9 mouse cellular contexts compared by ENCODE assay signal in the genomic region with DNA sequence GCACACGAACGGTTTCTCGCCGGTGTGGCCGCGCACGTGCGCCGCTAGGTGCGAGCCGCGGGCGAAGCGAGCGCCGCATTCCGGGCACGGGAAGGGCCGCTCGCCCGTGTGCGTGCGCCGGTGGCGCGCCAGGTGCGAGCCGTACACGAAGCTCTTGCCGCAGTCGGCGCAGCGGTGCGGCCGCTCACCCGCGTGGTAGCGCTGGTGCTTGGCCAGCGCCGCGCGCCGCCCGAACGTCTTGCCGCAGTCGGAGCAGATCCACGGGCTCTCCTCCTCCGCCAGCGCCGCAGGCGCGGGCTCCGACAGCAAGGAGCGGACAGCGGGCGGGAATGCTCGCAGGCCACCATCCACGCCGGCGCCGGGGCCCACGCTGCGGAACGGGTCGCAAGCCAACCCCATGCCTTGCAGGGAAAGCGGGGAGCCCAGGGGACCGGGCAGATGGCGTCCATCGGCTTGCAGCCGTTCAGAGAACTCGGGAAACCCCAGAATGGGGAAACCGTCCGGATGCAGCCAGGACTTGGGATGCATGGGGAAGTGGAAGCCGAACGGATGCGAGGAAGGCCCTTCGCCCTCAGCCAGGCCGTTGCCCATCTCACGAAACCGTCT. TPM values are rescaled to one million over a fixed set of nuclear protein-coding genes. Genes with fewer than 3 reads are reported as not detected.
A peak's percentile ranks its signal among the peaks of the same experiment; 100 is the strongest.
DNase-seq lines count a peak whose midpoint lies in the region; ATAC-seq and TF ChIP-seq lines count a peak whose summit lies in the region.
"Had no signal": no experiment of that assay in that cellular context is flagged by ENCODE, and none has a peak within 500 bp of the region (broad histone marks: within the 10 kb centered on the region; RNA-seq: fewer than 3 reads in every experiment).

No protein-coding gene starts in this region.

- H3K27ac ChIP-seq in kidney, embryonic 15.5 days, result no peak overlapping the region
- H3K27ac ChIP-seq in kidney, adult 2 months (ENCODE audit: insufficient read depth, low read depth, low read length), result no peak overlapping the region
- no peak overlapping the region for H3K27ac ChIP-seq in brown adipose tissue, adult 24 weeks (replicated peaks; ENCODE audit: low read depth, low read length)
- H3K27ac ChIP-seq in forebrain, embryonic 14.5 days (ENCODE audit: low read depth, low read length), result no peak overlapping the region
- no peak overlapping the region for H3K27ac ChIP-seq in liver, embryonic 14.5 days
- no peak overlapping the region for H3K27ac ChIP-seq in stomach, embryonic 16.5 days (ENCODE audit: low read length)

- H3K4me3 ChIP-seq in kidney, embryonic 15.5 days (replicated peaks), result peak overlapping the region; percentile 49
- H3K4me3 ChIP-seq in kidney, adult 2 months (ENCODE audit: insufficient read depth, low read depth, low read length), result no peak overlapping the region
- H3K4me3 ChIP-seq in brown adipose tissue, adult 24 weeks (ENCODE audit: insufficient read depth, low read depth, low read length), result peak overlapping the region; percentile 14
- peak overlapping the region; percentile 31 for H3K4me3 ChIP-seq in forebrain, embryonic 14.5 days (ENCODE audit: low read depth, low read length)
- peak overlapping the region; percentile 3 to 31; a peak in 2 of 4 replicates for H3K4me3 ChIP-seq in liver, embryonic 14.5 days (ENCODE audit: insufficient read depth in 1 of 2, low read depth in 2 of 2, low read length in 2 of 2)
- H3K4me3 ChIP-seq in stomach, embryonic 16.5 days (replicated peaks; ENCODE audit: low read length), result peak overlapping the region; percentile 41

- peaks cover 36% of the 10 kb centered on the region for H3K36me3 ChIP-seq in kidney, embryonic 15.5 days
- peaks cover 4% of the 10 kb centered on the region; the same call in 1 of the 2 replicates for H3K36me3 ChIP-seq in kidney, adult 2 months (ENCODE audit: control insufficient read depth, insufficient read depth, low read length)
- H3K36me3 ChIP-seq in forebrain, embryonic 14.5 days (ENCODE audit: control insufficient read depth, insufficient read depth, low read length), result peaks cover 83% of the 10 kb centered on the region
- H3K36me3 ChIP-seq in liver, embryonic 14.5 days (replicated peaks; ENCODE audit: control insufficient read depth, insufficient read depth, low read depth), result no peaks in the 10 kb centered on the region
- peaks cover 18% of the 10 kb centered on the region for H3K36me3 ChIP-seq in stomach, embryonic 16.5 days (ENCODE audit: control insufficient read depth, insufficient read depth, low read length)

- WGBS in kidney, embryonic 15.5 days, result 6% methylated on average over 81 of the region's 81 CpGs
- 51% methylated on average over 81 of the region's 81 CpGs for WGBS in kidney, adult 2 months
- WGBS in forebrain, embryonic 14.5 days, result 8% methylated on average over 74 of the region's 81 CpGs
- WGBS in liver, embryonic 14.5 days (ENCODE audit: insufficient replicate concordance), result 10% methylated on average over 81 of the region's 81 CpGs
- WGBS in stomach, embryonic 16.5 days, result 16% methylated on average over 81 of the region's 81 CpGs

- TF ChIP-seq EP300 in liver, embryonic 14.5 days (IDR thresholded peaks at IDR 0.05; ENCODE audit: low read depth), result no peak

- no peak for TF ChIP-seq POLR2A in kidney, adult 2 months (IDR thresholded peaks at IDR 0.05; ENCODE audit: low read depth, low read length)

- no peaks in the 10 kb centered on the region for H3K9me3 ChIP-seq in kidney, embryonic 15.5 days (replicated peaks)
- no peaks in the 10 kb centered on the region for H3K9me3 ChIP-seq in forebrain, embryonic 14.5 days (replicated peaks; ENCODE audit: control insufficient read depth, low read length)
- no peaks in the 10 kb centered on the region for H3K9me3 ChIP-seq in liver, embryonic 14.5 days (ENCODE audit: control insufficient read depth, low read length)
- H3K9me3 ChIP-seq in stomach, embryonic 16.5 days (replicated peaks; ENCODE audit: control insufficient read depth, low read length), result peaks cover 5% of the 10 kb centered on the region; the same call in 1 of the 2 replicates

- peaks cover 84% of the 10 kb centered on the region for H3K27me3 ChIP-seq in kidney, embryonic 15.5 days
- no peaks in the 10 kb centered on the region for H3K27me3 ChIP-seq in kidney, adult 2 months (replicated peaks; ENCODE audit: control insufficient read depth, insufficient read depth, low read length)
- peaks cover 54% of the 10 kb centered on the region for H3K27me3 ChIP-seq in forebrain, embryonic 14.5 days (replicated peaks; ENCODE audit: control insufficient read depth, insufficient read depth, low read length)
- peaks cover 58% of the 10 kb centered on the region for H3K27me3 ChIP-seq in liver, embryonic 14.5 days (ENCODE audit: control insufficient read depth, insufficient read depth, low read length)
- peaks cover 59% of the 10 kb centered on the region for H3K27me3 ChIP-seq in stomach, embryonic 16.5 days (ENCODE audit: control insufficient read depth, insufficient read depth, low read length)

- H3K4me2 ChIP-seq in kidney, embryonic 15.5 days, result peak overlapping the region; percentile 90
- peak overlapping the region; percentile 61 for H3K4me2 ChIP-seq in forebrain, embryonic 14.5 days (ENCODE audit: low read length)
- peak overlapping the region; percentile 38 for H3K4me2 ChIP-seq in liver, embryonic 14.5 days (ENCODE audit: low read depth)
- H3K4me2 ChIP-seq in stomach, embryonic 16.5 days (ENCODE audit: low read depth, low read length), result peak overlapping the region; percentile 74

- ATAC-seq in kidney, embryonic 15.5 days (replicated peaks; ENCODE audit: low FRiP score), result peak; percentile 31; the same call in 1 of the 2 replicates
- peak; percentile 38; the same call in 1 of the 2 replicates for ATAC-seq in forebrain, embryonic 14.5 days
- ATAC-seq in liver, embryonic 14.5 days (ENCODE audit: insufficient read depth), result no peak
- ATAC-seq in stomach, embryonic 16.5 days (ENCODE audit: insufficient read depth, low FRiP score), result no peak

- no peak for TF ChIP-seq CTCF in kidney, adult 2 months (conservative IDR thresholded peaks at IDR 0.05; ENCODE audit: insufficient read depth, insufficient read length, low read depth, low read length)
- no peak for TF ChIP-seq CTCF in liver, embryonic 14.5 days (IDR thresholded peaks at IDR 0.05; ENCODE audit: low read depth)

- DNase-seq in kidney, adult 2 months, result no peak
- peak; percentile 49 for DNase-seq in forebrain, embryonic 14.5 days (ENCODE audit: low spot score)
- DNase-seq in liver, embryonic 14.5 days (ENCODE audit: low read depth in 3 of 3, low spot score in 3 of 3), result no peak
- DNase-seq in layer of hippocampus, adult 18-20 months (ENCODE audit: low spot score in 2 of 2), result no peak
- no peak for DNase-seq in spleen, adult 12 weeks (ENCODE audit: low spot score)

- H3K4me1 ChIP-seq in kidney, embryonic 15.5 days, result peaks cover 27% of the 10 kb centered on the region
- no peaks in the 10 kb centered on the region for H3K4me1 ChIP-seq in kidney, adult 2 months (ENCODE audit: control insufficient read depth, insufficient read depth, low read length)
- H3K4me1 ChIP-seq in brown adipose tissue, adult 24 weeks (ENCODE audit: control insufficient read depth, insufficient read depth, insufficient read length, low read length), result no peaks in the 10 kb centered on the region
- peaks cover 2% of the 10 kb centered on the region; the same call in 1 of the 2 replicates for H3K4me1 ChIP-seq in forebrain, embryonic 14.5 days (ENCODE audit: control insufficient read depth, insufficient read depth, low read length)
- no peaks in the 10 kb centered on the region for H3K4me1 ChIP-seq in liver, embryonic 14.5 days (replicated peaks; ENCODE audit: control insufficient read depth in 2 of 2, insufficient read depth in 2 of 2, low read length in 1 of 2)
- 0 out of 2 replicates have a peak, but pooled peaks cover 11% of the 10 kb centered on the region for H3K4me1 ChIP-seq in stomach, embryonic 16.5 days (ENCODE audit: control insufficient read depth, insufficient read depth, low read length)

- H3K9ac ChIP-seq in kidney, embryonic 15.5 days, result peak overlapping the region; percentile 23; the same call in 1 of the 2 replicates
- peak overlapping the region; percentile 35 for H3K9ac ChIP-seq in forebrain, embryonic 14.5 days (ENCODE audit: low read length)
- no peak overlapping the region for H3K9ac ChIP-seq in liver, embryonic 14.5 days (replicated peaks)
- peak overlapping the region; percentile 35; the same call in 1 of the 2 replicates for H3K9ac ChIP-seq in stomach, embryonic 16.5 days (ENCODE audit: low read length)

RNA-seq across cellular contexts. Expression of gene Zfp316, which starts 15.8 kb away (rescaled TPM):
- polyA plus RNA-seq in kidney, embryonic 15.5 days (2015; fragmentation: Nextera tagmentation; extraction: Ambion mirVana), result 3.2 and 3.3 TPM in 2 replicates
- polyA plus RNA-seq in kidney, adult 2 months (2012; rRNA removed), result 4.5 and 6.4 TPM in 2 replicates
- polyA plus RNA-seq in brown adipose tissue, adult 24 weeks (2012; ENCODE audit: insufficient read depth, insufficient read length, missing spikeins), result 1.5 and 1.6 TPM in 2 replicates
- 3.3 and 3.7 TPM in 2 replicates for polyA plus RNA-seq in forebrain, embryonic 14.5 days (2014; fragmentation: Nextera tagmentation; extraction: Ambion mirVana)
- polyA plus RNA-seq in liver, embryonic 14.5 days (2012; rRNA removed), result 0.28 and 0.33 TPM in 2 replicates
- polyA plus RNA-seq in liver, embryonic 14.5 days (2014; fragmentation: Nextera tagmentation; extraction: Ambion mirVana), result 0.05 and 0.10 TPM in 2 replicates
- 0.60 and 0.74 TPM in 2 replicates for polyA plus RNA-seq in stomach, embryonic 16.5 days (2015; fragmentation: Nextera tagmentation; extraction: Ambion mirVana)
- 10 to 100 TPM; 23.7 to 24.7 TPM for total RNA-seq in layer of hippocampus, adult 18-20 months (2021)

RNA-seq across cellular contexts. Expression of gene Zfp12, which starts 19.0 kb away (rescaled TPM):
- polyA plus RNA-seq in kidney, embryonic 15.5 days (2015; fragmentation: Nextera tagmentation; extraction: Ambion mirVana), result 15.6 and 17.0 TPM in 2 replicates
- polyA plus RNA-seq in kidney, adult 2 months (2012; rRNA removed), result 8.5 and 9.6 TPM in 2 replicates
- polyA plus RNA-seq in brown adipose tissue, adult 24 weeks (2012; ENCODE audit: insufficient read depth, insufficient read length, missing spikeins), result 3.3 and 4.6 TPM in 2 replicates
- 23.1 and 26.2 TPM in 2 replicates for polyA plus RNA-seq in forebrain, embryonic 14.5 days (2014; fragmentation: Nextera tagmentation; extraction: Ambion mirVana)
- polyA plus RNA-seq in liver, embryonic 14.5 days (2012; rRNA removed), result 2.3 and 2.6 TPM in 2 replicates
- polyA plus RNA-seq in liver, embryonic 14.5 days (2014; fragmentation: Nextera tagmentation; extraction: Ambion mirVana), result 1.8 and 2.3 TPM in 2 replicates
- polyA plus RNA-seq in stomach, embryonic 16.5 days (2015; fragmentation: Nextera tagmentation; extraction: Ambion mirVana), result 11.3 and 12.9 TPM in 2 replicates
- 10 to 100 TPM; 31.6 to 36.7 TPM for total RNA-seq in layer of hippocampus, adult 18-20 months (2021)

RNA-seq across cellular contexts. Expression of gene Spdye4a, which starts 27.3 kb away (rescaled TPM):
- polyA plus RNA-seq in kidney, embryonic 15.5 days (2015; fragmentation: Nextera tagmentation; extraction: Ambion mirVana), result not detected in 2 replicates
- 0.08 TPM in 1 of 2 replicates, not detected in the other for polyA plus RNA-seq in kidney, adult 2 months (2012; rRNA removed)
- polyA plus RNA-seq in brown adipose tissue, adult 24 weeks (2012; ENCODE audit: insufficient read depth, insufficient read length, missing spikeins), result not detected in 2 replicates
- not detected in 2 replicates for polyA plus RNA-seq in forebrain, embryonic 14.5 days (2014; fragmentation: Nextera tagmentation; extraction: Ambion mirVana)
- not detected in 2 replicates for polyA plus RNA-seq in liver, embryonic 14.5 days (2012; rRNA removed)
- polyA plus RNA-seq in liver, embryonic 14.5 days (2014; fragmentation: Nextera tagmentation; extraction: Ambion mirVana), result not detected in 2 replicates
- not detected in 2 replicates for polyA plus RNA-seq in stomach, embryonic 16.5 days (2015; fragmentation: Nextera tagmentation; extraction: Ambion mirVana)
- total RNA-seq in layer of hippocampus, adult 18-20 months (2021), result not detected
- total RNA-seq: liver, adult 2 months had no signal
- polyA plus RNA-seq: liver, adult 2 months had no signal

RNA-seq across cellular contexts. Expression of gene Zfp853, which starts 39.4 kb away (rescaled TPM):
- polyA plus RNA-seq in kidney, embryonic 15.5 days (2015; fragmentation: Nextera tagmentation; extraction: Ambion mirVana), result 0.08 TPM in 2 replicates
- polyA plus RNA-seq in kidney, adult 2 months (2012; rRNA removed), result 0.99 and 1.1 TPM in 2 replicates
- polyA plus RNA-seq in brown adipose tissue, adult 24 weeks (2012; ENCODE audit: insufficient read depth, insufficient read length, missing spikeins), result not detected in 2 replicates
- polyA plus RNA-seq in forebrain, embryonic 14.5 days (2014; fragmentation: Nextera tagmentation; extraction: Ambion mirVana), result 0.07 TPM in 1 of 2 replicates, not detected in the other
- polyA plus RNA-seq in liver, embryonic 14.5 days (2012; rRNA removed), result 0.10 and 0.11 TPM in 2 replicates
- not detected in 2 replicates for polyA plus RNA-seq in liver, embryonic 14.5 days (2014; fragmentation: Nextera tagmentation; extraction: Ambion mirVana)
- 0.10 TPM in 1 of 2 replicates, not detected in the other for polyA plus RNA-seq in stomach, embryonic 16.5 days (2015; fragmentation: Nextera tagmentation; extraction: Ambion mirVana)
- 1 to 10 TPM; 4.1 to 4.2 TPM for total RNA-seq in layer of hippocampus, adult 18-20 months (2021)

Comparison
In these comparisons a context has a peak if more than half of its experiments do, and no peak if none do; other contexts are left out.
1. ATAC-seq: peak in kidney, embryonic 15.5 days (single experiment) and forebrain, embryonic 14.5 days (single experiment); none in liver, embryonic 14.5 days (single experiment) and stomach, embryonic 16.5 days (single experiment).
2. H3K4me2 ChIP-seq: peak in every context shown above with its lines; median percentile 90 in kidney, embryonic 15.5 days; 74 in stomach, embryonic 16.5 days; 61 in forebrain, embryonic 14.5 days; 38 in liver, embryonic 14.5 days.